Mouse (Mus musculus) limb, embryonic 10.5 days (tissue): ENCODE measurements around the gene Numb. TPM values are rescaled to one million over a fixed set of nuclear protein-coding genes. Genes with fewer than 3 reads are reported as not detected.

ENCODE experiments used
- DNase-seq: peaks from one replicate; pipeline ENCODE4 v3.0.0-alpha.2; 2017; ENCODE audit warnings: low spot score
- H3K27ac ChIP-seq: fragments of 300-500 bp; sonication (generic); 2 replicates; pipeline ENCODE4 v1.5.1; 2016; ENCODE audit warnings: mild to moderate bottlenecking
- H3K27me3 ChIP-seq: fragments of 300-500 bp; sonication (generic); 2 replicates; pipeline ENCODE4 v1.6.1; 2016; ENCODE audit warnings: low read depth, mild to moderate bottlenecking; ENCODE audit not compliant: poor library complexity, severe bottlenecking
- H3K36me3 ChIP-seq: fragments of 300-500 bp; sonication (generic); 2 replicates; pipeline ENCODE4 v1.6.1; 2016; ENCODE audit warnings: mild to moderate bottlenecking, moderate library complexity
- H3K4me1 ChIP-seq: fragments of 300-500 bp; sonication (generic); 2 replicates; pipeline ENCODE4 v1.6.1; 2016
- H3K4me3 ChIP-seq: fragments of 300-500 bp; sonication (generic); 2 replicates; pipeline ENCODE4 v1.5.1; 2016; ENCODE audit warnings: mild to moderate bottlenecking, moderate library complexity
- H3K9me3 ChIP-seq: fragments of 300-500 bp; sonication (generic); replicated peaks from 2 replicates; pipeline ENCODE4 v1.6.1; 2016; ENCODE audit warnings: mild to moderate bottlenecking
- WGBS: fragments of 180-500 bp; shearing (Covaris S2); methylation state at CpG from one replicate; pipeline ENCODE4 v1.1.7; 2016; 5-methylcytosine and 5-hydroxymethylcytosine counted together
- polyA plus RNA-seq: library from polyadenylated mRNA; unstranded; fragments of >200 nt; fragmentation: Nextera tagmentation; extraction: Ambion mirVana; gene quantifications from 2 replicates; pipeline ENCODE4 v1.2.1, GENCODE M21; 2016

Gene Numb
- polyA plus RNA-seq, 1 experiment from 2014 or later = 37.4 TPM

GRCm38 (mm10) chr12:83860688-83861087 lies 61.0 kb downstream of the Numb start:
- Histone ChIP-seq H3K27me3 (no peaks in the 10 kb centered on the region), H3K4me3 (no peak overlapping the region), H3K27ac (no peak overlapping the region), H3K4me1 (no peaks in the 10 kb centered on the region), H3K36me3 (peaks cover 10% of the 10 kb centered on the region), H3K9me3 (no peaks in the 10 kb centered on the region)
- no peak for DNase-seq

DNA sequence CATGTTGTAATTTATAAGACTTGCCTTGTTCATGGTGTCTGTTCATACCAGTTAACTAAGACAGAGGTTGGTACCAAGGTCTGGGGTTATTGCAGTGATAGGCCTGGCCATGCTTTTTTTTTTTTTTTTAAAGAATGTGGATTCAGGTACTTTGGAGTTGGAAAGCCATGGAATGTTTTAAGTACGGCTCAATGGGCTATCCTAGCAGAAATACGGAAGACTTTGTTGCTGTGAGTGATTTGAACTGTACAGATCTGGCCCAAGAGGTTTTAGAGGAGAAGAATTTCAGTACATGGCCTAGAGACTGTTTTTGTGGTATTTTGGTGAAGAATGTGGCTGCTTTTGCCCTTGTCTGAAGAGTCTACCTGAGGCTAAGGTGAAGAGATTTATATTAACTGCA lies 63.7 kb downstream of the Numb start:
- H3K27me3 ChIP-seq = no peaks in the 10 kb centered on the region
- 99% methylated on average over 2 of the region's 2 CpGs for WGBS

DNA sequence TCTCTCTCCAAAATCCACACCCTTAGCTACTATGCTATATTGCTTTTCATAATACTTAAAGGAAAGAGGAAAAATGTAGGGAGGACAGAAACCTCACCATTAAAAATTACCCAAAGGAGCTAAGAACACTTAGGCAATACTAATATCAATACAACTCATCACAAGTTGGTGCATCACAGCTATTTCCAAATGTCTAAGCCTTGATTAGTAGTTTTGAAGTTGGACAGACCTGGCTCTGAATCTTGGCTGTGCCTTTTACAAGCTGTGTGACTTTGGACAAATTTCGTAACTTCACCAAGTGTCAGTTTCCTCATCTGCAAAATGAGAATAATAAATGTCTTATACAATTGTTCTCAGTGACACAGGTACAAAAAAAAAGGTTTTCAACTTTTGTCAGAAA lies 66.5 kb downstream of the Numb start:
- Histone ChIP-seq H3K27me3 (no peaks in the 10 kb centered on the region), H3K4me3 (no peak overlapping the region), H3K27ac (no peak overlapping the region), H3K9me3 (no peaks in the 10 kb centered on the region), H3K36me3 (peaks cover 6% of the 10 kb centered on the region; the same call in 1 of the 2 replicates), H3K4me1 (no peaks in the 10 kb centered on the region)
- DNase-seq = no peak
- WGBS = 91% methylated on average over 1 of the region's 1 CpGs

More for the DNA sequence above, 63.7 kb downstream of the Numb start:
- Histone ChIP-seq H3K4me1 (no peaks in the 10 kb centered on the region), H3K27ac (no peak overlapping the region), H3K4me3 (no peak overlapping the region), H3K9me3 (no peaks in the 10 kb centered on the region), H3K36me3 (peaks cover 10% of the 10 kb centered on the region)
- no peak for DNase-seq

DNA sequence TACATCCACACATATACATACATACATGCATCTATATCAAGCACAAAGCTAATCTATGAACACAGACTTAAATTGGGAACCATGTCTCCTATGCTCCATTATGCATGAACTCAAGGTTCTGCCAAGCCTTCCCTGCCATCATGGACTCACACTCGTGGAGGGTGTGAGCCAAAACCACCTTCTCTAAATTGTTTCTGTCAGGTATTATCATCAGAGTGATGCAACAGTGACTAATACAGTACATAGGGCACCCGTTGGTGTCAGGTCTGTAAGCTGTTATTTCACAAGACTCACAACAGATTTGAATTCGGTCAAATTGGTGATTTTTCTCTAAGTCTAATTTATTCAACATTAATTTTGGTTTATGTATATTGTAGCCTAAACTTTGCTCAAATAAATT lies 67.5 kb downstream of the Numb start:
- H3K27ac ChIP-seq = no peak overlapping the region
- H3K9me3 ChIP-seq = no peaks in the 10 kb centered on the region
- H3K27me3 ChIP-seq = no peaks in the 10 kb centered on the region
- no peaks in the 10 kb centered on the region for H3K4me1 ChIP-seq
- no peak overlapping the region for H3K4me3 ChIP-seq
- peaks cover under 1% of the 10 kb centered on the region; the same call in 1 of the 2 replicates for H3K36me3 ChIP-seq
- no peak for DNase-seq
- WGBS = 89% methylated on average over 3 of the region's 3 CpGs

DNA sequence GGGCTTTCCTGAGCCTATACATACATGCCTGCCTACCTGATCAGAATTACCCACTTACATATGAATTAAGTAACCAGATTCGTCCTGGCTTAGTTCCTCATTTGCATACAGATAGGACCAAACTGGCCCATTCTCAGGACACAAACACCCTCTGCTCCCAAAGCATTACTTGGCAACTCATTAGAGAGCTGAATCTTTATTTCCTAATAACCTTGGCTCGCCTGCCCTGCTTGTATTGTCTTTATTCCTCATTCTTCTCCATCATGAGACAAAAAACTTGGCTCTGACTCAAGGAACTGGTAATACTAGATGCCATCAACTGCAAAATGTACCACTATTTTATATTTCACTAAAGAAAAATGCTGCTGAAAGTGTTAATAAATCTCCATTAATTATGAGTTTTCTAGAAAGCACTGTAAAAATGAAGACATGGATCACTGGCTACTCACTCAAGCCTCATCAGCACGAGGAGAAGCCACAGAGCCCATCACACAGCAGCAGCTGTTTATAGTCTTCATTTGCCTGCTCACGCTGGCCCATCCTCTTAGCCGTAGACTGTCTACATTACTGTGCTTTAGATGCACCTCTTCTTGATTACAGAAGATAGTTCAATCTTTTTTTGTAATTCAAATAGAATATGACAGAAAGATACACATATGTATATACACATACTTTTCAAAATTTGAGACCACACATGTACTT lies 69.1 kb downstream of the Numb start:
- H3K27me3 ChIP-seq = no peaks in the 10 kb centered on the region
- no peaks in the 10 kb centered on the region for H3K4me1 ChIP-seq
- H3K36me3 ChIP-seq = no peaks in the 10 kb centered on the region
- no peak for DNase-seq
- no peaks in the 10 kb centered on the region for H3K9me3 ChIP-seq
- H3K27ac ChIP-seq = no peak overlapping the region
- H3K4me3 ChIP-seq = no peak overlapping the region
- 91% methylated on average over 5 of the region's 5 CpGs for WGBS

DNA sequence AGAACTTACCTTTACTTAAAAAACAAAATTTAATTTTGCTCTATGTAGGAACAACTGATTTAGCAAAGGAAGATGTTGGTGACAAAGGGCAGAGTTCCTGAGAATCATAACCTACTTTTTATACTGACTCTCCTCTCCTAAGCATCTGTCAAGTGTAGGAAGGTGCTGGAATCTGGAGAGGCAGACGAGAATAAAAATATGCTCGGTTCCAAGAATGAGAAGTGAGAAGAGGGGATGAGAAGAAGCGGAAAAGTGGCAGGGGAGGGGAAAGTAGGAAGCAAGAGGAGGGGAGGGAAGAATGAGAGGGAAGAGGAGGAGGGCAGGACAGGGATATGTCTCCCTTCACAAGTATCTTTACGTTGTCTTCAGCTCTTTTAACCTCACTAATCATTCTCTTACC lies 71.4 kb downstream of the Numb start:
- Histone ChIP-seq H3K27ac (no peak overlapping the region), H3K36me3 (no peaks in the 10 kb centered on the region), H3K4me3 (no peak overlapping the region), H3K9me3 (no peaks in the 10 kb centered on the region), H3K4me1 (no peaks in the 10 kb centered on the region), H3K27me3 (no peaks in the 10 kb centered on the region)
- 92% methylated on average over 4 of the region's 4 CpGs for WGBS
- DNase-seq = no peak

DNA sequence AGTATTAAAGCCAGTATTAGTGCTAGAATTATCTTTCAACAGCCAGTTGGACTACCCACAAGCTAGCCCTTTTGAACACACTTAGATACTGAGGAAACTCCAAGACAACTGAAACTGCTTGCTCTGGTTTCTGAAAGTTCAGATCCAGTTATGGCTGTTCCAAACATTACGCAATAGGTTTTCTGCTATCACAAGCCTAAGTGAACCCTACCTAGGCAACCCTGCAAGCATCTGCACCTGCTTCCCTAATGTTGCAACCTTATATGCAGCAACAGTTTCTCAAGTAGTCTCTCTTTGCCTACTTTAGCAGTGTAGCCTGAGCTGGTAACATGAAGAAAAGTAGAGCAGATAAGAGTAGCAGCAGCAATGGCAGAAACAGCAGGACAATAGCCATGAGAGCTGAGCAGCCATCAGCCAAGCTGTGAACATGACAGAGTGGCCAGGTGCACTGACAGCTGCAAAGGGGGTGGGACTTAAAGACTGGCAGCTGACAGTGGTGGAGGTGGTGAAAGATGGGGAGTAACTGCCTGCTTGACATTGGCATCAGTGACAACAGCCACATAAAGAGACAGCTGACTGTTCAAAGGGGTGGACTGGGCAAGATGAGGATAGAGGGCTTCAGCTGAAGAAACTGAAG lies 73.0 kb downstream of the Numb start:
- H3K4me1 ChIP-seq = no peaks in the 10 kb centered on the region
- DNase-seq = no peak
- no peak overlapping the region for H3K4me3 ChIP-seq
- H3K27ac ChIP-seq = no peak overlapping the region
- H3K36me3 ChIP-seq = no peaks in the 10 kb centered on the region
- WGBS = 95% methylated on average over 1 of the region's 1 CpGs
- H3K27me3 ChIP-seq = no peaks in the 10 kb centered on the region
- H3K9me3 ChIP-seq = no peaks in the 10 kb centered on the region

DNA sequence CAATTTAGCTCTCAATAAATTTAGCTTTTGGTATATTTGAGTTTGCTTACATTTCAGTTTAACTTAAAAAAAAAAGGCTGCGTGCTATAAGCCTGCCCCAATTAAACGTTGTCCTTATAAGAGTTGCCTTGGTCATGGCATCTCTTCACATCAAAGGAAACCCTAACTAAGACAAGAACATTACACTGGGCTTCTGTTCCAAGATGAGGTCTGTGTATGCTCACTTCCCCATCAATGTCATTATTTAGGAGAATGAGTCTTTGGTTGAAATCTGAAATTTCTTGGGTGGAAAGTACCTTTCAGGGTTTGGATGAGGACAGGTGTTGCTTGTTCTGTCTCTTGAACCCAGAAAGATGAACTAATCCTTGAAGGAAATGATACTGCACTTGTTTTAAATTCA lies 73.9 kb downstream of the Numb start:
- H3K27me3 ChIP-seq = no peaks in the 10 kb centered on the region
- 93% methylated on average over 2 of the region's 2 CpGs for WGBS
- no peak overlapping the region for H3K4me3 ChIP-seq
- H3K27ac ChIP-seq = no peak overlapping the region
- H3K36me3 ChIP-seq = no peaks in the 10 kb centered on the region
- no peaks in the 10 kb centered on the region for H3K4me1 ChIP-seq
- no peak for DNase-seq
- H3K9me3 ChIP-seq = no peaks in the 10 kb centered on the region

DNA sequence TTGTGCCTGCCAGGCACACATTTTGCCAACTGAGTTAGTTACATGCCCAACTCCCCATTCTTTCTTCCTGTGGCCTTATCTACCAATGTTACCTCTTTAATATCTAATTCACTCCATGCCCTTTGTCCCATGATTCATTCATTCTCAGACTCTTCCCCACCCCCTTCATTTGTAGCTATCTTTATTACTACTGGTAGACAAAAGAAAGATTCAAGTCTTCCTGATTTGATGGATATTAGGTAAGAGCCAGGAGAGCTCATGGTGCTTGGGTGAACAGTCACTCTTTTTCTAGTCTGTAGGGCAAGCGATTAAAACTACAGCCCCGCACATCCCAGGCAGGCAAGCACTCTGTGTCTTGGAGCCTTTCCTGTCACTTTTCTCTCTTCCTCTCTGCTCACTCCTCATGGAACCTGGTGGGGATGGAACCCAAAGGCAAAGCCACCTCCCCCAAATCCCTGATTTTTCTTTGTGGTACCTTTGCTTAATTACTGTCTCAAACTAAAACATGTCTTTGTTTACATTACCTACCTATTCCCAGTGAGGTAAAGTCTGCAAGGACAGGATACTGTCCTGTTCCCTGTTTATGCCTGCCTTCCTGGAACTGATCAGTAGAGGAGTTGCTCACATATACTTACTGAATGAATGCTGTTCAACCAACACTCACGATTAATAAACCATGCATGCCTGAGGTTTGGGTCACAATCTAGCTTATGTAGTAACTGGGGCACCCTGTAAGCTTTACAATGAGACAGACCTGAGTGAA lies 78.9 kb downstream of the Numb start:
- DNase-seq = no peak
- Histone ChIP-seq H3K4me1 (no peaks in the 10 kb centered on the region), H3K27me3 (no peaks in the 10 kb centered on the region), H3K9me3 (no peaks in the 10 kb centered on the region), H3K36me3 (peaks cover 41% of the 10 kb centered on the region), H3K27ac (no peak overlapping the region), H3K4me3 (no peak overlapping the region)
- 93% methylated on average over 3 of the region's 3 CpGs for WGBS

DNA sequence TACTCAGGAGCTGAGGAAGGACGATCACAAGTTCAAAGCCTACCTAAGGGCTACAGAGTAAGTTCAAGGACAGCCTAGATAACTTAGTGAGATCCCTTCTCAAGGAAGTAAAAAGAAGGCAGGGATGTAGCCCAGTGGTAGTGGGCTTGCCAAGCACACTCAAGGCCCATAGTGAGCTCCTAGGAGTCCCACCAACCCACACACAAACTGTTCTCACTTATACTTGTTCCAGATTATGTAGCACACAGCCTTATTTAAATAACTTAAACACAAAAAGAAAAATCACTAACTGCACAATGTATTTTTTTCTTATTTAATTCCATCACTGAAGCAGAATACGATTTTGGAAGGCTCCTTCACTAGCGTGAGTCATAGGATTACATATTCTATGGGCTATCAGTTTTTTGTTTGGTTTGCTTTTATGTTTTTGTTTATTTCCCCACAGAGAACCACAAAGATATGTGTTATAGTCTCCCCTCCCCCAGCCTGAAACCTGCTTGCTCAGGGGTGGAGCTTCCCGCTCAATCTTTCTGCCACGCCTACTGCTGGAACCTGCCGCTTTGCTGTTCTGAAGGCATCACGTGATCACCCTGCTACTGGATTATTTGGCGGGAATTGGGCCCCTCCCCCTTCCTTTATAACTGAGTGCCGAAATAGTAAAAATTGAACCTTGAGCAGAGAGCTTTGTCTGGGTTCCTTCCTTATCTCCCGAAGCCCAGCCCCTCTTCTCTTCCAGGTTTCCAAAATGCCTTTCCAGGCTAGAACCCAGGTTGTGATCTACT lies 80.1 kb downstream of the Numb start:
- WGBS = 90% methylated on average over 10 of the region's 10 CpGs
- H3K36me3 ChIP-seq = peaks cover 50% of the 10 kb centered on the region
- no peak overlapping the region for H3K27ac ChIP-seq
- DNase-seq = no peak
- no peaks in the 10 kb centered on the region for H3K27me3 ChIP-seq
- H3K9me3 ChIP-seq = no peaks in the 10 kb centered on the region
- no peaks in the 10 kb centered on the region for H3K4me1 ChIP-seq
- H3K4me3 ChIP-seq = no peak overlapping the region

- H3K4me1 ChIP-seq = no peaks in the 10 kb centered on the region
- H3K27me3 ChIP-seq = no peaks in the 10 kb centered on the region
- H3K9me3 ChIP-seq = no peaks in the 10 kb centered on the region
- no peak overlapping the region for H3K4me3 ChIP-seq
- no peak for DNase-seq
- H3K36me3 ChIP-seq = peaks cover 44% of the 10 kb centered on the region
- WGBS = 93% methylated on average over 3 of the region's 3 CpGs
- no peak overlapping the region for H3K27ac ChIP-seq
Measured at GRCm38 (mm10) chr12:83833979-83834378, 87.8 kb downstream of the Numb start.

- 74% methylated on average over 3 of the region's 3 CpGs for WGBS
- DNase-seq = no peak
- Histone ChIP-seq H3K4me1 (no peaks in the 10 kb centered on the region), H3K27me3 (no peaks in the 10 kb centered on the region), H3K9me3 (no peaks in the 10 kb centered on the region), H3K4me3 (no peak overlapping the region), H3K27ac (no peak overlapping the region), H3K36me3 (peaks cover 37% of the 10 kb centered on the region)
Measured at GRCm38 (mm10) chr12:83830424-83830823, 91.3 kb downstream of the Numb start.

DNA sequence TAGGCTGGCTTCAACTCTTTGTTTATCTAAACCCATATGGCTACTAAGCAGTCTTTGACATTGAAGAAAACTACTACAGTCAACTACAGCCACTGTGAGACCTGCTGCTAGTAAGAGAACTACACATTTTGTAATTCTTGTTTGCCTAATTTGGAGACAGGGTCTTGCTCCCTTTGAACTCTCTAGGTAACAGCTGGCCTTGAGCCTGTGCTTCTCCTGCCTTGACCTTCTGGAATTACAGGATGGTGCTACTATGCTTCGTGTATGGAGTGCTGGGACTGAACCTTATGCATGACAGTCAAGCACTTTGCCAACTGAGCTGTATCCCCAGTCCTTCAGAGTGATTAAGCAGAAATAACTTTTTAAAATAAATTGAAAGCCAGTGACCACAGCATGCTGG lies 105.1 kb downstream of the Numb start:
- DNase-seq = no peak
- Histone ChIP-seq H3K27me3 (no peaks in the 10 kb centered on the region), H3K4me1 (no peaks in the 10 kb centered on the region), H3K4me3 (no peak overlapping the region), H3K36me3 (peaks cover 26% of the 10 kb centered on the region), H3K27ac (no peak overlapping the region), H3K9me3 (no peaks in the 10 kb centered on the region)
- 89% methylated on average over 1 of the region's 1 CpGs for WGBS
